Comparison of ENCODE assay signal across 26 mouse cellular contexts in the genomic region with DNA sequence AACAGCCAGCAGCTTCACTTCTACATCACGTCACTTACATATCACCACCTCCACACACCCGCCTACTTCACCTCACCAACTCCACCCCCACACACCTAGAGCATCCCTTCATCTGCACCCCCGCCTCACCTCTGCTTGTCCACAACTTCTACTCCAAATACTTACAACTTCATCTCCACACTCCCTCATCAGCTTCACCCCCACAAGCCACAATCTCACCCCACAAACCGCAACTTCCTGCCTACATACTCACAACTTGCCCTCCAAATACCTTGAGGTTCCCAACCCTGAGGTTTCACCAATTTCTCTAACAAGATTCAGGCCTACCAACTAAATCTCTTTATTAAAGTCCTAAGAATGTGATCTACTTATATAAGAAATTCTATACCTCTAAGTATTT. TPM values are rescaled to one million over a fixed set of nuclear protein-coding genes. Genes with fewer than 3 reads are reported as not detected.
DNase-seq lines count a peak whose midpoint lies in the region; ATAC-seq lines count a peak whose summit lies in the region.
"Had no signal": no experiment of that assay in that cellular context is flagged by ENCODE, and none has a peak within 500 bp of the region (broad histone marks: within the 10 kb centered on the region; RNA-seq: fewer than 3 reads in every experiment).

No protein-coding gene starts in this region.

- H3K9me3 ChIP-seq in forebrain, embryonic 11.5 days (ENCODE audit: control insufficient read depth, low read length): no peaks in the 10 kb centered on the region
- H3K9me3 ChIP-seq in forebrain, embryonic 15.5 days: no peaks in the 10 kb centered on the region
- no peaks in the 10 kb centered on the region for H3K9me3 ChIP-seq in hindbrain, embryonic 12.5 days (replicated peaks)
- H3K9me3 ChIP-seq in midbrain, embryonic 11.5 days (ENCODE audit: control insufficient read depth, low read length): no peaks in the 10 kb centered on the region
- H3K9me3 ChIP-seq: embryonic facial prominence, embryonic 15.5 days; heart, embryonic 12.5 days; liver, embryonic 15.5 days; midbrain, embryonic 12.5 days; neural tube, embryonic 12.5 days had no signal

- ATAC-seq in forebrain, embryonic 11.5 days (replicated peaks; ENCODE audit: low FRiP score): no peak
- ATAC-seq in forebrain, embryonic 15.5 days (replicated peaks): no peak
- ATAC-seq in hindbrain, embryonic 12.5 days (ENCODE audit: low FRiP score): no peak
- no peak for ATAC-seq in midbrain, embryonic 11.5 days (ENCODE audit: low FRiP score)
- ATAC-seq: forebrain, embryonic 16.5 days had no signal

- H3K9ac ChIP-seq in forebrain, embryonic 11.5 days (ENCODE audit: low read length): no peak overlapping the region
- H3K9ac ChIP-seq in forebrain, embryonic 15.5 days (replicated peaks): no peak overlapping the region
- H3K9ac ChIP-seq in hindbrain, embryonic 12.5 days: no peak overlapping the region
- H3K9ac ChIP-seq in midbrain, embryonic 11.5 days (ENCODE audit: low read length): no peak overlapping the region
- H3K9ac ChIP-seq: embryonic facial prominence, embryonic 15.5 days; heart, embryonic 12.5 days; hindbrain, embryonic 14.5 days; liver, embryonic 15.5 days; midbrain, embryonic 12.5 days; neural tube, embryonic 12.5 days had no signal

- H3K27ac ChIP-seq in forebrain, embryonic 11.5 days (ENCODE audit: low read depth, low read length): no peak overlapping the region
- no peak overlapping the region for H3K27ac ChIP-seq in forebrain, embryonic 15.5 days (replicated peaks)
- H3K27ac ChIP-seq in hindbrain, embryonic 12.5 days: no peak overlapping the region
- H3K27ac ChIP-seq in midbrain, embryonic 11.5 days (ENCODE audit: low read depth, low read length): no peak overlapping the region
- H3K27ac ChIP-seq: embryonic facial prominence, embryonic 15.5 days; hindbrain, embryonic 14.5 days; kidney, postnatal 0 days; left cerebral cortex, adult 2 months; liver, embryonic 15.5 days; macrophage; midbrain, embryonic 12.5 days; neural tube, embryonic 12.5 days had no signal

- H3K4me1 ChIP-seq in forebrain, embryonic 11.5 days (replicated peaks; ENCODE audit: control insufficient read depth, insufficient read depth, low read length): no peaks in the 10 kb centered on the region
- H3K4me1 ChIP-seq in forebrain, embryonic 15.5 days: peaks cover 13% of the 10 kb centered on the region
- peaks cover 6% of the 10 kb centered on the region; the same call in 1 of the 2 replicates for H3K4me1 ChIP-seq in hindbrain, embryonic 12.5 days
- peaks cover 4% of the 10 kb centered on the region; the same call in 1 of the 2 replicates for H3K4me1 ChIP-seq in midbrain, embryonic 11.5 days (ENCODE audit: control insufficient read depth, insufficient read depth, low read length)
- H3K4me1 ChIP-seq: liver, embryonic 15.5 days; neural tube, embryonic 12.5 days had no signal

- H3K27me3 ChIP-seq in forebrain, embryonic 11.5 days (ENCODE audit: control insufficient read depth, insufficient read depth, low read length): no peaks in the 10 kb centered on the region
- H3K27me3 ChIP-seq in forebrain, embryonic 15.5 days: no peaks in the 10 kb centered on the region
- no peaks in the 10 kb centered on the region for H3K27me3 ChIP-seq in hindbrain, embryonic 12.5 days
- H3K27me3 ChIP-seq in midbrain, embryonic 11.5 days (ENCODE audit: control insufficient read depth, insufficient read depth, low read length): no peaks in the 10 kb centered on the region
- H3K27me3 ChIP-seq: embryonic facial prominence, embryonic 15.5 days; heart, embryonic 12.5 days; liver, embryonic 15.5 days; midbrain, embryonic 12.5 days; neural tube, embryonic 12.5 days had no signal

- WGBS in forebrain, embryonic 11.5 days: 94% methylated on average over 4 of the region's 4 CpGs
- 98% methylated on average over 4 of the region's 4 CpGs for whole genome bisulfite sequencing in forebrain, embryonic 15.5 days
- 90% methylated on average over 4 of the region's 4 CpGs for whole genome bisulfite sequencing in hindbrain, embryonic 12.5 days
- 94% methylated on average over 4 of the region's 4 CpGs for WGBS in midbrain, embryonic 11.5 days

- no peaks in the 10 kb centered on the region for H3K36me3 ChIP-seq in forebrain, embryonic 11.5 days (ENCODE audit: control insufficient read depth, insufficient read depth, low read length)
- no peaks in the 10 kb centered on the region for H3K36me3 ChIP-seq in forebrain, embryonic 15.5 days
- no peaks in the 10 kb centered on the region for H3K36me3 ChIP-seq in hindbrain, embryonic 12.5 days
- H3K36me3 ChIP-seq in midbrain, embryonic 11.5 days (ENCODE audit: control insufficient read depth, insufficient read depth, low read length): no peaks in the 10 kb centered on the region
- H3K36me3 ChIP-seq: embryonic facial prominence, embryonic 15.5 days; heart, embryonic 12.5 days; liver, embryonic 15.5 days; midbrain, embryonic 12.5 days; neural tube, embryonic 12.5 days had no signal

- H3K4me2 ChIP-seq in forebrain, embryonic 11.5 days (ENCODE audit: low read depth, low read length, severe bottlenecking): no peak overlapping the region
- no peak overlapping the region for H3K4me2 ChIP-seq in forebrain, embryonic 15.5 days (replicated peaks)
- no peak overlapping the region for H3K4me2 ChIP-seq in hindbrain, embryonic 12.5 days (replicated peaks)
- no peak overlapping the region for H3K4me2 ChIP-seq in midbrain, embryonic 11.5 days
- H3K4me2 ChIP-seq: embryonic facial prominence, embryonic 15.5 days; heart, embryonic 12.5 days; hindbrain, embryonic 14.5 days; liver, embryonic 15.5 days; midbrain, embryonic 12.5 days; neural tube, embryonic 12.5 days had no signal

- H3K4me3 ChIP-seq in forebrain, embryonic 11.5 days (ENCODE audit: low read depth, low read length): no peak overlapping the region
- no peak overlapping the region for H3K4me3 ChIP-seq in forebrain, embryonic 15.5 days
- no peak overlapping the region for H3K4me3 ChIP-seq in hindbrain, embryonic 12.5 days
- H3K4me3 ChIP-seq in midbrain, embryonic 11.5 days (ENCODE audit: low read depth, low read length): no peak overlapping the region
- H3K4me3 ChIP-seq: embryonic facial prominence, embryonic 15.5 days; heart, embryonic 12.5 days; left cerebral cortex, adult 2 months; liver, embryonic 15.5 days; midbrain, embryonic 12.5 days; neural tube, embryonic 12.5 days had no signal

- DNase-seq in forebrain, embryonic 11.5 days (ENCODE audit: low spot score): peak; percentile 24
- peak; percentile 36 for DNase-seq in thymus, postnatal 14 days
- no peak for DNase-seq in thymus, postnatal 10 days (ENCODE audit: low spot score in 2 of 2)
- peak; percentile 57 for DNase-seq in induced T-regulatory cell, adult 2 months (ENCODE audit: low read depth)
- peak; percentile 18 for DNase-seq in thymus, postnatal 4 days
- DNase-seq in midbrain, embryonic 11.5 days (ENCODE audit: low spot score, missing footprints): no peak
- DNase-seq: adrenal gland, postnatal 10 days; cerebellum, adult 8-10 months; gastrocnemius, postnatal 10 days; heart, postnatal 14 days; kidney, adult 2 months; left cerebral cortex, postnatal 4 days; liver; right cerebral cortex, postnatal 4 days had no signal

RNA-seq across cellular contexts. Expression of a gene that starts 51.1 kb away (rescaled TPM):
- polyA plus RNA-seq in forebrain, embryonic 11.5 days (2014; fragmentation: Nextera tagmentation; extraction: Ambion mirVana): 6.2 TPM in 2 replicates
- polyA plus RNA-seq in forebrain, embryonic 15.5 days (2015; fragmentation: Nextera tagmentation; extraction: Ambion mirVana): 11.9 and 12.6 TPM in 2 replicates
- polyA plus RNA-seq in hindbrain, embryonic 12.5 days (2016; fragmentation: Nextera tagmentation; extraction: Ambion mirVana): 10.3 and 10.6 TPM in 2 replicates
- polyA plus RNA-seq in midbrain, embryonic 11.5 days (2014; fragmentation: Nextera tagmentation; extraction: Ambion mirVana): 5.8 and 7.4 TPM in 2 replicates

Comparison
In these comparisons a context has a peak if more than half of its experiments do, and no peak if none do; other contexts are left out.
1. DNase-seq: peak in forebrain, embryonic 11.5 days (single experiment), thymus, postnatal 14 days (single experiment), induced T-regulatory cell, adult 2 months (single experiment) and thymus, postnatal 4 days (single experiment); none in thymus, postnatal 10 days (0 of 2) and midbrain, embryonic 11.5 days (single experiment).